Mouse (Mus musculus) small intestine, adult 2 months (tissue): ENCODE results near the gene Kif18a.

ENCODE experiments used
- CTCF ChIP-seq: fragments of 200-500 bp; IDR thresholded peaks from 2 replicates; pipeline ENCODE4 v1.5.1; 2012; ENCODE audit warnings: low read depth, mild to moderate bottlenecking, control low read depth, inconsistent platforms, low read length, moderate library complexity, mixed read lengths; ENCODE audit not compliant: insufficient replicate concordance, insufficient read length; ENCODE audit errors: extremely low read depth
- POLR2A ChIP-seq: fragments of 200-500 bp; IDR thresholded peaks from 2 replicates; pipeline ENCODE4 v1.6.1; 2012; ENCODE audit warnings: low read depth, mild to moderate bottlenecking, control low read depth, inconsistent platforms, low read length, moderate library complexity

GRCm38 (mm10) chr2:109241947-109242346, 38.6 kb upstream of the Kif18a start:
- no peak for TF ChIP-seq POLR2A
- no peak for TF ChIP-seq CTCF
